Mouse (Mus musculus) testis, adult 2 months (tissue): Measurements from ENCODE around the gene Asic2. TPM values are rescaled to one million over a fixed set of nuclear protein-coding genes. Genes with fewer than 3 reads are reported as not detected.

Experiments
- H3K27ac ChIP-seq: fragments of 200-500 bp; 2 replicates; pipeline ENCODE4 v1.5.1; 2012; ENCODE audit warnings: low read depth, low read length; ENCODE audit not compliant: control insufficient read depth, insufficient read depth
- H3K27me3 ChIP-seq: fragments of 200-500 bp; 2 replicates; pipeline ENCODE4 v1.6.1; 2012; ENCODE audit warnings: mild to moderate bottlenecking, low read length, moderate library complexity; ENCODE audit not compliant: control insufficient read depth, insufficient read depth
- H3K36me3 ChIP-seq: fragments of 200-500 bp; 2 replicates; pipeline ENCODE4 v1.6.1; 2012; ENCODE audit warnings: mild to moderate bottlenecking, low read length; ENCODE audit not compliant: control insufficient read depth, insufficient read depth
- H3K4me1 ChIP-seq: fragments of 200-500 bp; 2 replicates; pipeline ENCODE4 v1.6.1; 2012; ENCODE audit warnings: low read length; ENCODE audit not compliant: control insufficient read depth, insufficient read depth
- H3K4me3 ChIP-seq: fragments of 200-500 bp; 2 replicates; pipeline ENCODE4 v1.5.1; 2012; ENCODE audit warnings: low read depth, mild to moderate bottlenecking, low read length, moderate library complexity, mixed read lengths; ENCODE audit not compliant: control insufficient read depth
- CTCF ChIP-seq: fragments of 200-500 bp; IDR thresholded peaks from 2 replicates; pipeline ENCODE4 v1.5.1; 2012; ENCODE audit warnings: low read depth, mild to moderate bottlenecking, inconsistent platforms, low read length, moderate library complexity; ENCODE audit not compliant: control insufficient read depth, insufficient read depth, insufficient replicate concordance
- POLR2A ChIP-seq: fragments of 200-500 bp; IDR thresholded peaks from 2 replicates; pipeline ENCODE4 v1.6.1; 2012; ENCODE audit warnings: low read depth, mild to moderate bottlenecking, inconsistent platforms, low read length, moderate library complexity; ENCODE audit not compliant: control insufficient read depth
- polyA plus RNA-seq: library from polyadenylated mRNA; depleted of rRNA; stranded (reverse); fragments of >200 nt; gene quantifications from 2 replicates; pipeline ENCODE4 v1.2.3, GENCODE M21; 2012

Asic2 gene
- polyA plus RNA-seq, 1 experiment = 0.41 TPM

DNA sequence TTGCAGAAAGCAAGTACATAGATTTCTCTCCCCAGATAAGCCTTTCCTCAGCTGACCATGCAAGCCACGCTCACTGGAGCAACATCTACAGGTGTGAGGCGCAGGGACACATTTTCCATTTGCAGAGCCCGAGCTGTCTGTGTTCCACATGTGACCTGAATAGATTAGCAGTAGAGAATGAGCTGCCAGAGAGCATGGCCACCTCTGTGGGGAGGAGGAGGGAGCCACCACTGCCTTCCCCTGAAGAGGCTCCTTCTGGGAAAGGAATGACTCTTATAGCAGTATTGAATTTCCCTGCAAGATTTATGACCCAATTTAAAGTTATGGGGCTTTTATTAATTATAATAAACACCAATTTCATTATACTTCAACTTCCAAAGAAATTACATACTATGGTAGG lies 230.5 kb downstream of the Asic2 start:
- H3K27ac ChIP-seq = no peak overlapping the region
- H3K4me1 ChIP-seq = no peaks in the 10 kb centered on the region
- H3K36me3 ChIP-seq = no peaks in the 10 kb centered on the region
- TF ChIP-seq CTCF = no peak
- no peak for TF ChIP-seq POLR2A
- no peaks in the 10 kb centered on the region for H3K27me3 ChIP-seq
- no peak overlapping the region for H3K4me3 ChIP-seq

DNA sequence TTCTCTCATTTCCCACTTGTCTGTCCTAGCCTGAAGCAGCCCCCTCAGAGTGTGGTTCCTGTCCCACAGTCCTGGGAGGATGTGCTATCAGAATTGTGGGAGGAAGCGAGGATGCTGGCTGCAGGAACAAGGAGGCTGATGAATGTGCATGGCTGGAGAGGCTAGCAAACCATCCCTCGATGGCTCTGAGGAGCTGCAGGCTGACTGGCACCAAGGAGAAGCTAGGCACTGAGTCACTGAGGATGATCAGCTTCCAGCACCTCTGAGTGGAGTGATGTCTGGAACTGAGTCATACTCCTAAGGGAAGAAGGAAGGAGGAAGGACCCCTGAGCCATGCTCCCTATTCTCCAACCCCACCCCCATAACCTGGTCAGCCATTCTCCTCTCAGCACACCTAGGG lies 246.2 kb downstream of the Asic2 start:
- no peaks in the 10 kb centered on the region for H3K27me3 ChIP-seq
- H3K4me3 ChIP-seq = no peak overlapping the region
- TF ChIP-seq CTCF = no peak
- no peak for TF ChIP-seq POLR2A
- H3K27ac ChIP-seq = no peak overlapping the region
- H3K4me1 ChIP-seq = no peaks in the 10 kb centered on the region
- no peaks in the 10 kb centered on the region for H3K36me3 ChIP-seq

DNA sequence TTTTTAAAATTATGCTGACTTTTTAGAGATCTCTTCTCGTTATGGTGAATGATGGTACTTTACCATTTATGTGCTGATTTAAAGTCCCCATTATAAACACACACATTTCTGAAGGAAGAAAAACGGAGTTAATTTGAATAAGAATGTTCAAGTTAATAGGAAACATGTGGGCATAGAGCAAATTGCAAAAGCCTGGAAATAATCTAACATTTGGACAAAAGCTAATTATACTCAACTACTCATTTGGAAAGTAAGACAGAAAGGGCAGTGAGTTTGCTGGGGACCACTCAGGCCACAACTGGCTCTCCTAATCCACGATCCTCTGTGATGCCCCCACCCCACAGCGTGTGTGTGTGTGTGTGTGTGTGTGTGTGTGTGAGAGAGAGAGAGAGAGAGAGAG lies 253.5 kb downstream of the Asic2 start:
- Histone ChIP-seq H3K27me3 (no peaks in the 10 kb centered on the region), H3K36me3 (no peaks in the 10 kb centered on the region), H3K4me3 (no peak overlapping the region), H3K4me1 (no peaks in the 10 kb centered on the region), H3K27ac (no peak overlapping the region)
- no peak for TF ChIP-seq POLR2A
- no peak for TF ChIP-seq CTCF

DNA sequence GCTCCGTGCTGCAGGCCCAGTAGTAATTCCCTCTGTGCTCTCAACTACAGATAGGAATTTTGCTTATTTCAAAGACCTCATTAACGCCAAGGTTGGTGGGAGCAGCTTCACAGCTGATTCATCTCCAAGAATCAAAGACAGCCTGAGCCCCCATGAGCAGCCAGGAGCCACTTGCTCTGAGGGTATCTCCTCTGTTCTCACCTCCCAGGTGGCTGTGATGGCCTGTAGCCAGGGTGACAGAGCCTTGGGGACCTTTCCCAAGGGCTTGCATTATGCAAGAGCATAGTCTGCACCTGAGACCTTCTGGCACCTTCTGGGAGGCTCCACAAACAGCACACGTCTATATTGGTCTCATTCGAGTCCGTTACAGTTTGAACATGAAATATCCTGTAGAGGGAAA lies 261.3 kb downstream of the Asic2 start:
- Histone ChIP-seq H3K4me1 (no peaks in the 10 kb centered on the region), H3K27ac (no peak overlapping the region), H3K27me3 (no peaks in the 10 kb centered on the region), H3K36me3 (no peaks in the 10 kb centered on the region), H3K4me3 (no peak overlapping the region)
- TF ChIP-seq CTCF = no peak
- no peak for TF ChIP-seq POLR2A

DNA sequence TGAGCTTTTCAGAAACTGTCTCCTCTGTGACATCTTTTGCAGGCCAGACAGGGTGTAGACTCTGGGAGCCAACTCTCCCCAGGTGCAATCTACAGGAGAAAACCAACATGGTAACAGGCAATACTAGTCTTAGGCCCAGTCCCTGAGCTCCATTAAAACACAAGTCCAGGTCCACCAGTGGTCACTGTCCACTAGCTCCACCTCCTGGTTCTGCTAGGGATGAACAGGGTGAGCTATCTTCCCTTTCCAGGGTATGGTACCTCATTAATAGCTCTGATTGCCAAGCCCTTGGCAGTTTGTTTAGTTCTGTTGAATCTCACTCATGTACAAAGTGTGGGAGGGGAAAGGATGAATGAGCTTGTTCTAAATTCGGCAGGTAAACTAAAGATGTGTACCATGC lies 270.2 kb downstream of the Asic2 start:
- no peak overlapping the region for H3K27ac ChIP-seq
- H3K36me3 ChIP-seq = no peaks in the 10 kb centered on the region
- no peaks in the 10 kb centered on the region for H3K27me3 ChIP-seq
- H3K4me1 ChIP-seq = no peaks in the 10 kb centered on the region
- TF ChIP-seq POLR2A (no peak), CTCF (no peak; the same call in 1 of the 2 replicates)
- no peak overlapping the region for H3K4me3 ChIP-seq

DNA sequence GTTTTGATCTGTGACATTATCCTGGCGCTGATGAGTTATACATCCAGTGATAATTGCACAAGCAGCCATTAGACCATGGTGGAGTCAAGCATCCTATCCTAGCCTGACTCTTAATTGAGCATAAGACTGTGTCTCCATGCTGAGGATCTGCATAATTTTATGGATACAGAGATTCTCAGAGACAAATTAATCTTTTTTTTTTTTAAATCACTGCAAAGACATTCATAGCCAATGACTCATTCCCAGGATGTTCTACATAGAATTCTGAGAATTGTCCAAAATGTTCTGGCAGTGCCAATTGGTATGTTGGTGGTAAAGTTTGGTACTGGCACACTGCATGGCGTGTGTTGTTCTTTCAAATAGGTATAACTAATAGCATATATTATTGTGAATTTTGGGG lies 272.8 kb downstream of the Asic2 start:
- H3K4me1 ChIP-seq = no peaks in the 10 kb centered on the region
- TF ChIP-seq CTCF (no peak), POLR2A (no peak)

DNA sequence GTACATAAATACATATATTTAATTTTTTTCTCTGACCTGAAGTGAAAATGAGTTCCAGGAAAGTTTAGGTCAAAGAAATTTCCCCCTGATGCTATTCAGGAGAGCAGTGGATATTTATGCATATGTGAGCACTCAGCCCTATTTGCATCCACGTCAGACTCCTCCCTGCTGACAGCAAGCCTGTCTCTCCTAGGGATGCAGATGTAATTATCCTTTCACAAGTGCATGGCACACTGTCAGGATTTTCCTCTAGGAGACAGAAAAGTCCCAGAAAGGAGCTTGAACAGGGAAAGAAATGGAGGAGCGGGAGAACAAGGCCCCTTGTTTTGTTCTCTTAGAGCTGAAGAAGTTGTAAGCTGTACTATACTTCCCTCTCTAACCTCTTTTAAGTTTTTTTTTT lies 287.7 kb downstream of the Asic2 start:
- TF ChIP-seq CTCF (no peak), POLR2A (no peak)
- Histone ChIP-seq H3K27ac (no peak overlapping the region), H3K4me3 (no peak overlapping the region), H3K36me3 (no peaks in the 10 kb centered on the region), H3K4me1 (no peaks in the 10 kb centered on the region), H3K27me3 (no peaks in the 10 kb centered on the region)

More for the DNA sequence above, 272.8 kb downstream of the Asic2 start:
- no peak overlapping the region for H3K4me3 ChIP-seq
- no peak overlapping the region for H3K27ac ChIP-seq
- H3K27me3 ChIP-seq = no peaks in the 10 kb centered on the region
- H3K36me3 ChIP-seq = no peaks in the 10 kb centered on the region

DNA sequence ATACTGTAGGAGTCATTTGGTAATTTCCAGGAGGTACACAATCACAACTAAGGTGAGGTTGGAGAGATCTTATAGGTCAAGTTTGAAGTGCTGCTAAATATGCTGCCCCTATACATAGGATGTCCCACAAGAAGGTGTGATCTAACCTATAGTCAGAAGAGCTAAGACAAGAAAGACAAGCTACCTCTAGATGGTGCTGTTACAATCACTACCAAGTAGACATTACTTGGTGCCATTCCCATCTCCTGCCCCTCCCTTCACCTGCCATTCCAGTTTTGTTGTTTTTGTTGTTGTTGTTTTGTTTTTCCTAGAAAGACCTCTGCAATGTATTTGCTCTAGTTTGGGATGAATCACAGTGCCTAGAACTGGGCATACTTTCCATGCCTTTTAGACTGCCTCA lies 296.5 kb downstream of the Asic2 start:
- H3K4me3 ChIP-seq = no peak overlapping the region
- H3K27ac ChIP-seq = no peak overlapping the region
- no peaks in the 10 kb centered on the region for H3K36me3 ChIP-seq
- TF ChIP-seq CTCF (no peak), POLR2A (no peak)
- H3K4me1 ChIP-seq = no peaks in the 10 kb centered on the region
- no peaks in the 10 kb centered on the region for H3K27me3 ChIP-seq
